Mouse (Mus musculus): ENCODE results near the gene Ptprm. TPM values are rescaled to one million over a fixed set of nuclear protein-coding genes. Genes with fewer than 3 reads are reported as not detected.

The Ptprm gene
- polyA plus RNA-seq, 1 experiment from 2014 or later, result 15.8 TPM

DNA sequence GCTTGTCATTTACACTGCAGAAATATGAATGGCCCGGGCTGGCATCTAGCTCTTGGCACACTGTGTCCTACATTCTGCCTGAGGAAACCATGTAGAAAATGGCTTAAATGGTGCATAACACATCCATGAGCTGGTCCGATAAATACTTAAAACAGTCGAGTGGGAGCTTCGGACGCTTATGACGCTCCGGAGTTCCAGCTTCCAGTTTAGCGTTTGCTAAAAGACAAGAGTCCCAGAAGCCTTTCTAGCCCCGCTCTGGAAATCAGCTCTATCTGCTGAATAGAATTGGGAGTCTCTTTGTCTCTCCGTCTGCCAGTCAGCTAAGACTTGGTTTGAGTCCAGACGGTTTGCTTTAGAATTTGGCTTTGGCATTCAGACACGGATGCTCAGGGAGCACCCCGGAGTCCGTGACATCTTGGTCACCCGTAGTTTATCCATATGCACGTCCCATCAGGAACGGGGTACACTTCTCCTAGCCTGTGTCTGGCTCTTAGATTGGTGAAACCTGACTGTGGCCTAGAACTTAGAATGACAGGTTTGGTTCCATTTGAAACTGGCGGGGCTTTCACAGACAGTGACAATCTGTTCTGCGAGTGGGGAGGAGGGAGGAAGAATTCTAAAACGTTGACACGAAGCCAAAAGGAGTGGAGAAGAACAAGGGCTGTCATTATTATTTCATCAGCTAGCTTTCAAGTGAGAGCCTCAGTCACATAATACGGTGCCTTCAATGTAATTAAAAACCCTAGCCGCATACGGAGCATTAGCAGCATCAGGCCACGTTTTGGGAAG, 667.4 kb downstream of the Ptprm start:
- Histone ChIP-seq H3K9me3 (replicated peaks) (no peaks in the 10 kb centered on the region), H3K27me3 (no peaks in the 10 kb centered on the region), H3K4me2 (no peak overlapping the region), H3K4me3 (no peak overlapping the region), H3K9ac (no peak overlapping the region), H3K27ac (no peak overlapping the region), H3K36me3 (peaks cover 7% of the 10 kb centered on the region; the same call in 1 of the 2 replicates), H3K4me1 (replicated peaks) (no peaks in the 10 kb centered on the region)
- WGBS, result 80% methylated on average over 25 of the region's 25 CpGs
- ATAC-seq (replicated peaks; ENCODE audit: insufficient number of reproducible peaks, insufficient read depth, low FRiP score, low read depth), result no peak

DNA sequence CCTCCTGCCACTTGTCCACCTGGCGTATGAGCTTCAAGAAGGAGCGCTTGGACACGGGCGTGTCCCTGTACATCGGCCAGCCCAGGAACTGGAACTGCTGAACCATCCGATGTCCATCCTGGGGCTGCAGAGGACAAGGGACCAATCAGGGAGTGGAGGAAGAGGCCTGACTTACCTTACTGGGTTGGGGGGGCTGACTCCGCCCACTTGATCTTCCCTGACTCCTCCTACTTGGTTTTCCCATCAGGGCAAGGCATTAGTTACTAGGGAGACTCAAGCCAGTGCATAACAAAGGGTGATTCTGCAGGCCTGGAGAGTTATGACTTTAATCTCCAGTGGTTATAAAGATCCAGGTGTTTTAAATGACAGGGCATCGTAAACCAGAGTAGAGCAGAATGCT, 670.8 kb downstream of the Ptprm start:
- H3K36me3 ChIP-seq, result peaks cover 7% of the 10 kb centered on the region; the same call in 1 of the 2 replicates
- no peaks in the 10 kb centered on the region for H3K27me3 ChIP-seq
- no peak overlapping the region for H3K9ac ChIP-seq
- no peak overlapping the region for H3K4me2 ChIP-seq
- no peak overlapping the region for H3K27ac ChIP-seq
- H3K4me1 ChIP-seq (replicated peaks), result no peaks in the 10 kb centered on the region
- no peaks in the 10 kb centered on the region for H3K9me3 ChIP-seq (replicated peaks)
- 72% methylated on average over 8 of the region's 8 CpGs for WGBS
- 0 out of 2 replicates have a peak, but pooled peaks have one; percentile 17 for ATAC-seq (replicated peaks; ENCODE audit: insufficient number of reproducible peaks, insufficient read depth, low FRiP score, low read depth)
- H3K4me3 ChIP-seq, result no peak overlapping the region

DNA sequence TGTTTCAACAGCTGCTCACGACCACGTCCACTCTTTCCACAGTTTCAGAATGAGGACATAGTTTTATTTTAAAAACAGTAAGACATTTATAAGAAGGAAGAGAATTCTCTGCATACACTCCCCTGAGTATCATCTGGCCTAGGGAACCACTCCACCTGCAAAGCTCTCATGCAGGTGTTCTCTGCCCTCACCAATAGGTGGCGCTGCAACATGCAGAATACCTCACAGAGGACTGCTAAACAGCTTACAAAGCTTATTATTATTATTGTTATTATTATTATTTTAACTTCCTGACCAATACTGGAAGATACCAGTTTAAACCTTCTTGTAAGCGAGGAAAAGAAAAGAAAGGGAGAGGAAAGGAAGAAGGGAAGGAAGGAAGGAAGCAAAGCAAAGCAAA, 673.6 kb downstream of the Ptprm start:
- H3K27me3 ChIP-seq, result no peaks in the 10 kb centered on the region
- no peak for ATAC-seq (replicated peaks; ENCODE audit: insufficient number of reproducible peaks, insufficient read depth, low FRiP score, low read depth)
- WGBS, result 23% methylated on average over 4 of the region's 4 CpGs
- H3K27ac ChIP-seq, result no peak overlapping the region
- no peaks in the 10 kb centered on the region for H3K36me3 ChIP-seq
- no peaks in the 10 kb centered on the region for H3K9me3 ChIP-seq (replicated peaks)
- H3K4me3 ChIP-seq, result no peak overlapping the region
- no peaks in the 10 kb centered on the region for H3K4me1 ChIP-seq (replicated peaks)
- no peak overlapping the region for H3K9ac ChIP-seq
- H3K4me2 ChIP-seq, result no peak overlapping the region

DNA sequence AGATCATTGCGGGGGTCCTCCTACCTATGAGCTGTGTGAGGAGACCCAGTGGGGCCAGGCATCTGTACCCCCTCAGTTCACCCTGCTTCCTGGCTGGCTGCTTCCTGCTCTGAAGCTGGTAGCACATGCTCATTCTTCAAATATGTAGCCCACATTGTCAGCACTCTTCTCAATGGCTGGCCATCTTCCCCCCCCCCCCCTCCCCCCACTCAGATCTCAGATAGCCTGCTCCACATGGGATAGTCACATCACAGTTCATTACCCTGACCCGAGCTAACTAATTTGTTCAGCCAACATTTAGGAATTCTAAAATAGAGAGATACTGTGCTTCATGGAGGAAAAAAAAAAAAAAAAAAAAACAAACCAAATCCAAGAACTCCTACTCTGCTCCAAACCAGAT, 679.6 kb downstream of the Ptprm start:
- Histone ChIP-seq H3K4me1 (replicated peaks) (no peaks in the 10 kb centered on the region), H3K4me3 (no peak overlapping the region), H3K9ac (no peak overlapping the region), H3K4me2 (no peak overlapping the region), H3K27ac (no peak overlapping the region), H3K9me3 (replicated peaks) (no peaks in the 10 kb centered on the region), H3K36me3 (no peaks in the 10 kb centered on the region; the same call in 1 of the 2 replicates), H3K27me3 (no peaks in the 10 kb centered on the region)
- ATAC-seq (replicated peaks; ENCODE audit: insufficient number of reproducible peaks, insufficient read depth, low FRiP score, low read depth), result no peak
- 68% methylated on average over 2 of the region's 2 CpGs for WGBS

DNA sequence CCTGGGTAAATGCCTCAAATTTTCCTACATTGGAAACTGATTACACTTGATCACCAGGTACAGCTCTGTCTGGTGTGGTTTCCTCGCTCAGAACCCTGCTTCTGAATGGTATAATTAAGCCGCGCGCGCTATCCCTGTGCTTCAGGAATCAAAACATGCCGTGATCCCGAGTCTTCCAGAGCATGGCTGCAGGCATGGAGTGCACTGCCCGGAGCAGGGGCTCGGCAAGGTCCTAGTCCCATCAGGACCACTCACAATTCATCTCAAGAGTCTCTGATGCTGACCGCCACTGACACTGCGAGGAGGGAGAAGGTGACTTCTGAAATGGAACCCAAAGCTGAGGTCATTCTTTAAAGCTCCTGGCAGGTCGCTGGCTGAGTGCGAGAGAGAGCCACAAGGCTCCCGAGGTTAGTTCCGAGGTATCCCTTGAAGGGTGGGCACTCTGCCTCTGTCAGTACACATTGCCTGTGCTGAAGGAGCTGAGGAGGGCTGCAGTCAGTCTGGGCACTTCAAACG, 682.5 kb downstream of the Ptprm start:
- ATAC-seq (replicated peaks; ENCODE audit: insufficient number of reproducible peaks, insufficient read depth, low FRiP score, low read depth), result no peak
- WGBS, result 84% methylated on average over 16 of the region's 16 CpGs
- no peaks in the 10 kb centered on the region for H3K4me1 ChIP-seq (replicated peaks)
- H3K27ac ChIP-seq, result no peak overlapping the region
- no peak overlapping the region for H3K9ac ChIP-seq
- H3K9me3 ChIP-seq (replicated peaks), result no peaks in the 10 kb centered on the region
- no peak overlapping the region for H3K4me2 ChIP-seq
- H3K4me3 ChIP-seq, result no peak overlapping the region
- H3K36me3 ChIP-seq, result no peaks in the 10 kb centered on the region; the same call in 1 of the 2 replicates
- H3K27me3 ChIP-seq, result no peaks in the 10 kb centered on the region

DNA sequence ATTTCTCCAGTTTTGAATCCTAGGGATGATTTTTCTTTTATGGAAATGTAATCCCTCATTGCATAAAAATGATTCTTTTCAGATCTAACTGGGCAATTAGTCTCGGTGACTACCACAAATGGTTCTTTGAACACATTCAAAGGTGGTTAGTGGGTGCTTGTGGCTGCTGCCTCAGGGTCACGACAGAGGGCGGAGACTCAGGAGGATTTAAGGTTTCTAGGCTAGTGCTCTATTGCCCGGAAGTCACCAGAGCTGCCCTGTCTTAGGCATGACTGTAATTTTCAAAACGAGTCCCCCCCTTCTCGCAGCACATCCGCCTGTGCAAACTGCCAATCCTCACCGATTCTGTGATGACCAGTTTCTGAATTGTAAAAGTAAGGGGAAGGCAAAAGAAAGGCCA, 683.0 kb downstream of the Ptprm start:
- no peak overlapping the region for H3K9ac ChIP-seq
- no peak overlapping the region for H3K27ac ChIP-seq
- H3K4me2 ChIP-seq, result no peak overlapping the region
- no peaks in the 10 kb centered on the region; the same call in 1 of the 2 replicates for H3K36me3 ChIP-seq
- H3K27me3 ChIP-seq, result no peaks in the 10 kb centered on the region
- no peaks in the 10 kb centered on the region for H3K9me3 ChIP-seq (replicated peaks)
- H3K4me3 ChIP-seq, result no peak overlapping the region
- WGBS, result 81% methylated on average over 8 of the region's 8 CpGs
- no peaks in the 10 kb centered on the region for H3K4me1 ChIP-seq (replicated peaks)
- ATAC-seq (replicated peaks; ENCODE audit: insufficient number of reproducible peaks, insufficient read depth, low FRiP score, low read depth), result no peak

DNA sequence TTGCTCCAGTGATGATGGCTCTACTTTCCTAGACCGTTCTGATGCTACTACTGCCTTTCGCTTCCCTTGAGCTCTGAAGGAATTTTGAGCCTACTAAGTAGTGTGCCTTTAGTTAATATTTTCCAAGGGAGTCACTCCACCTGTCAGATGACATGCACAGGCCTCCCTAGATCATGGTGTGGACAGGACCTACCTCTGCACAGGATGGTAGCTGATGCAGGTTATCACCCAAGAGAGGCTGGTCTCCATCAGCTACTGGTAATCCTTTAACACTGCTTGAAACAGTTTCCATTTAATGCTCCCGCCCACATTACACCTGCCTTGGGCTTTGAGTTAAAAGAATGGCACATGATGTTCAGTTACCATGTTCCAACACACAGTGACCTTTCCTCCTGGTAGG, 688.5 kb downstream of the Ptprm start:
- Histone ChIP-seq H3K4me1 (replicated peaks) (no peaks in the 10 kb centered on the region), H3K9me3 (replicated peaks) (no peaks in the 10 kb centered on the region), H3K4me3 (no peak overlapping the region), H3K27me3 (no peaks in the 10 kb centered on the region), H3K4me2 (no peak overlapping the region), H3K9ac (no peak overlapping the region), H3K27ac (no peak overlapping the region), H3K36me3 (no peaks in the 10 kb centered on the region; the same call in 1 of the 2 replicates)
- WGBS, result 88% methylated on average over 3 of the region's 3 CpGs
- ATAC-seq (replicated peaks; ENCODE audit: insufficient number of reproducible peaks, insufficient read depth, low FRiP score, low read depth), result no peak

DNA sequence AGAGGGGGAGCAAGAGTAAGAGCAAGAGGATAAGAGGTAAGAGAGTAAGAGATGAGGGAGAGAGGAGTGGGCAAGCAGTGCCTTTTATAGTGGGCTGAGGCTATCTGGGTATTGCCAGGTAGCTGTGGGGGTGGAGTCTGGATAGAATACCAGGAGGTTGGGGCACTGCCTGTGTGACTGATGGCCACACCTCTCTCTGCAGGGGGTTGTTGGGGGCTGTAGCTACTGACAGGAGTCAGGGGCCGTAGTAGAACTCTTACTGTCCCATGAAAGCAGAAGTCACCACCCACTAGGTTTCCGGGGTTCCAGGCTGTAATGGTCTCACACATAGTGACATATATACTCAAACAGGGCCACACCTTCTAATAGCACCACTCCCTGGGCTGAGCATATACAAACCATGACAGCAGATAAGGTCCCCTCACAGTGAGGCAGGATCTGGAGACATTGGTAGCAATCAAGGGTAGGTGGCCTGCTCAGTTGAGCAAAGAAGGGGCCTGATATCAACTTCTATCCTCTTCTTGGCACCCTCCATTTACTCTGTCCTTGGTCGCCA, 689.0 kb downstream of the Ptprm start:
- no peaks in the 10 kb centered on the region for H3K4me1 ChIP-seq (replicated peaks)
- H3K27ac ChIP-seq, result no peak overlapping the region
- no peaks in the 10 kb centered on the region; the same call in 1 of the 2 replicates for H3K36me3 ChIP-seq
- ATAC-seq (replicated peaks; ENCODE audit: insufficient number of reproducible peaks, insufficient read depth, low FRiP score, low read depth), result no peak
- H3K4me3 ChIP-seq, result no peak overlapping the region
- H3K9ac ChIP-seq, result no peak overlapping the region
- no peak overlapping the region for H3K4me2 ChIP-seq
- H3K27me3 ChIP-seq, result no peaks in the 10 kb centered on the region
- 78% methylated on average over 3 of the region's 3 CpGs for WGBS
- H3K9me3 ChIP-seq (replicated peaks), result no peaks in the 10 kb centered on the region

DNA sequence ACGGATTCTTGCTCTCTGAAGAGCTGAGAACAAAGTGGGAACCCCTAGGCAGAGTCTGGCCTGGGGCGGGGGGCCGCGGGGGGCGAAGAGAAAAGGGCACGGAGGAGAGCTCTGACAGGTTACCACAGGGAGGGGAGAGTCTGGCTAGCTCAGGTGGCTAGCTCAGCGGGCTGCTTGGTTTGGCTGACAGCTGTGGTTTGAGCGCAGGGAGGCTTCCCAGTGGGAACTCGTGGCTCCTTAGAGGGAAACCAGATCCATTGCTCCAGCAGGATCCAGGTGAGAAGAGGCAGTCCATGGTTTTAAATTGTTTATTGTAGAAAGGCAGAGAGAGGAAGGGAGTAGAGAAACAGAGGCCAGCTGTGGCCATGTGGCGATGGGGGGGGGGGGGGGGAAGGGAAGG, 689.5 kb downstream of the Ptprm start:
- Histone ChIP-seq H3K4me3 (no peak overlapping the region), H3K36me3 (no peaks in the 10 kb centered on the region; the same call in 1 of the 2 replicates), H3K9me3 (replicated peaks) (no peaks in the 10 kb centered on the region), H3K4me1 (replicated peaks) (no peaks in the 10 kb centered on the region), H3K4me2 (no peak overlapping the region), H3K27ac (no peak overlapping the region), H3K27me3 (no peaks in the 10 kb centered on the region), H3K9ac (no peak overlapping the region)
- ATAC-seq (replicated peaks; ENCODE audit: insufficient number of reproducible peaks, insufficient read depth, low FRiP score, low read depth), result no peak
- 51% methylated on average over 10 of the region's 10 CpGs for WGBS

DNA sequence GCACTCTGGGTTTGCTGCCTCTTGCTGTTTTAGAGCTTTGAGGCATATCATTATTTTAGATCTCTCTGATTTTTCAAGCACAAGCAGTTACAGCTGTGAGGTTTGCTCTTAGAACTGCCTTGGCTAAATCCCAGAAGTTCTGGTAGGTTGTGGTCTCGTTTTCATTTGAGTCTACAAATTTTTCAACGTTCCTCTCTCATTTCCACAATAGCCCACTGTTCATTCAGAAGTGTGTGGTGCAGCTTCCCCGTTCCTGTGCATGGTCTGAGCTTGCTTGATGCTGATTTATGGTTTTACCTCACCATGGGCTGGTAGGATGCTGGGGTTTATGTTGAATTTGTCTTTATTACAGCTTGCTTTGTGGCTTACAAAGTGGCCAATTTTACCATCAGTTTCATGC, 695.0 kb downstream of the Ptprm start:
- Histone ChIP-seq H3K9ac (no peak overlapping the region), H3K4me1 (replicated peaks) (no peaks in the 10 kb centered on the region), H3K27ac (no peak overlapping the region), H3K36me3 (no peaks in the 10 kb centered on the region; the same call in 1 of the 2 replicates), H3K4me3 (no peak overlapping the region), H3K27me3 (no peaks in the 10 kb centered on the region), H3K9me3 (replicated peaks) (no peaks in the 10 kb centered on the region), H3K4me2 (no peak overlapping the region)
- 54% methylated on average over 3 of the region's 3 CpGs for WGBS
- no peak for ATAC-seq (replicated peaks; ENCODE audit: insufficient number of reproducible peaks, insufficient read depth, low FRiP score, low read depth)

DNA sequence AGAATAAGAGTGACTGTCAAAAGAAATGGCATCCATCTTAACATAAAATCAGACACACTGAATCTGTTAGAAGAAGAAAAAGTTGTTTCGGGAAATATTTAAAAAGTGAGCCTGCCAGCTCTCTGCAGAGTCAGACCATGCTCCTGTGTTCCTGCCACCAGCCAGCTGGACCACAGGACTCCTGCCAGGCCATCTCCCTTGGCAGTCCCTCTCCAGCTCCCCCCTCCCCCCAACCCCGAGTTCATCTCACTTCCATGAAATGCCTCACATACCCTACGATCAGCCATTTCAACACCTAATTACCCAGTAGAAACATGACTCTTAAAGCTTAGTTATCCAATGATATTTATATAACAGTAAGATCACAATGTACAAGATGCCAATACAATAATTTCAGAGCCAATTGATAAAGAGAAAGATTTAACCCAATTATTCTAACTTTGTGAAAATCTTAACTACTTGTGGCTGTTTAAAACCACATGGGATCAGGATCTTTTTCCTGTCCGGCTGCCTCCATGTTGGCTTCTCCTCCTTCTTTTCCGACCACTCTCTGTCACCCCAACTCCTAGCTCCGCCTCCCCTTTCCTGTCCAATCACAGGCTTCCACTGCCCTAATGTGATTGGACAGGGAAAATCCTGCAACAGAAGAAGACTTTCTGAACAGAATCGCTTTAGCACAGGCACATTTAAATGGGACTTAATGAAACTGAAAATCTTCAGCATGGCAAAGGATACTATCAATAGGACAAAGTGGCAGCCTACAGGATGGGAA, 716.1 kb downstream of the Ptprm start:
- no peak overlapping the region for H3K4me3 ChIP-seq
- H3K9me3 ChIP-seq (replicated peaks), result no peaks in the 10 kb centered on the region
- no peak overlapping the region for H3K9ac ChIP-seq
- no peak overlapping the region for H3K4me2 ChIP-seq
- H3K27ac ChIP-seq, result no peak overlapping the region
- H3K36me3 ChIP-seq, result no peaks in the 10 kb centered on the region
- no peaks in the 10 kb centered on the region for H3K27me3 ChIP-seq
- no peak for ATAC-seq (replicated peaks; ENCODE audit: insufficient number of reproducible peaks, insufficient read depth, low FRiP score, low read depth)
- WGBS, result 73% methylated on average over 7 of the region's 7 CpGs
- H3K4me1 ChIP-seq (replicated peaks), result no peaks in the 10 kb centered on the region
